Mouse (Mus musculus) brain, embryonic 14.5 days (tissue): Measurements from ENCODE around the gene Smarca4.

Experiments
- CTCF ChIP-seq: fragments of 200-500 bp; IDR thresholded peaks from 2 replicates; pipeline ENCODE4 v1.5.1; 2012; ENCODE audit warnings: inconsistent platforms, mild to moderate bottlenecking, moderate library complexity, borderline replicate concordance; ENCODE audit not compliant: insufficient read depth, insufficient read length; ENCODE audit errors: extremely low read depth
- POLR2A ChIP-seq: fragments of 200-500 bp; IDR thresholded peaks from 2 replicates; pipeline ENCODE4 v1.6.1; 2012; ENCODE audit warnings: mild to moderate bottlenecking, inconsistent platforms, borderline replicate concordance; ENCODE audit not compliant: poor library complexity, insufficient read depth, insufficient read length, severe bottlenecking; ENCODE audit errors: extremely low read depth

- TF ChIP-seq POLR2A (no peak), CTCF (no peak)
Measured at GRCm38 (mm10) chr9:21749382-21750118, 133.6 kb downstream of the Smarca4 start.
